Mouse (Mus musculus) midbrain, postnatal 0 days (tissue): ENCODE results near the gene Olfr460. TPM values are rescaled to one million over a fixed set of nuclear protein-coding genes. Genes with fewer than 3 reads are reported as not detected.

Source experiments
- ATAC-seq: fragments of 200-750 bp; cut with Nextera tagmentation; 2 replicates; pipeline ENCODE4 v1.8.0; 2017; ENCODE audit warnings: moderate number of reproducible peaks, mild to moderate bottlenecking, moderate TSS enrichment, moderate library complexity; ENCODE audit not compliant: low FRiP score
- DNase-seq: peaks from one replicate; pipeline ENCODE4 v3.0.0-alpha.2; 2015; ENCODE audit warnings: low spot score
- H3K27ac ChIP-seq: fragments of 300-500 bp; sonication (generic); 2 replicates; pipeline ENCODE4 v1.5.1; 2014; ENCODE audit warnings: low read depth, mild to moderate bottlenecking, low read length, mixed read lengths
- H3K27me3 ChIP-seq: fragments of 300-500 bp; sonication (generic); 2 replicates; pipeline ENCODE4 v1.6.1; 2014; ENCODE audit warnings: low read length, control low read depth, mixed read lengths; ENCODE audit not compliant: insufficient read depth
- H3K36me3 ChIP-seq: fragments of 300-500 bp; sonication (generic); 2 replicates; pipeline ENCODE4 v1.6.1; 2014; ENCODE audit warnings: low read length, control low read depth, mixed read lengths; ENCODE audit not compliant: insufficient read depth
- H3K4me1 ChIP-seq: fragments of 300-500 bp; sonication (generic); 2 replicates; pipeline ENCODE4 v1.6.1; 2014; ENCODE audit warnings: mild to moderate bottlenecking, control low read depth, antibody characterized with exemption, low read length, mixed read lengths; ENCODE audit not compliant: insufficient read depth
- H3K4me2 ChIP-seq: fragments of 300-500 bp; sonication (generic); 2 replicates; pipeline ENCODE4 v1.6.1; 2014; ENCODE audit warnings: low read depth, mild to moderate bottlenecking, low read length, mixed read lengths; ENCODE audit not compliant: poor library complexity, severe bottlenecking
- H3K4me3 ChIP-seq: fragments of 300-500 bp; sonication (generic); 2 replicates; pipeline ENCODE4 v1.5.1; 2014; ENCODE audit warnings: low read depth, mild to moderate bottlenecking, low read length, moderate library complexity
- H3K9ac ChIP-seq: fragments of 300-500 bp; sonication (generic); replicated peaks from 2 replicates; pipeline ENCODE4 v1.6.1; 2014; ENCODE audit warnings: mild to moderate bottlenecking, low read length, moderate library complexity, mixed read lengths; ENCODE audit not compliant: poor library complexity, severe bottlenecking
- H3K9me3 ChIP-seq: fragments of 300-500 bp; sonication (generic); 2 replicates; pipeline ENCODE4 v1.6.1; 2016; ENCODE audit warnings: low read length, control low read depth
- CTCF ChIP-seq: IDR thresholded peaks from 2 replicates; pipeline ENCODE4 v1.5.1; 2016; ENCODE audit warnings: antibody characterized with exemption, mild to moderate bottlenecking
- WGBS: fragments of 180-500 bp; shearing (Covaris S2); extraction: QIAGEN DNeasy Blood & Tissue Kit; methylation state at CpG from one replicate; pipeline ENCODE4 v1.1.7; 2014; 5-methylcytosine and 5-hydroxymethylcytosine counted together
- polyA plus RNA-seq: library from polyadenylated mRNA; unstranded; fragments of >200 nt; fragmentation: Nextera tagmentation; extraction: Ambion mirVana; gene quantifications from 2 replicates; pipeline ENCODE4 v1.2.1, GENCODE M21; 2015
- total RNA-seq: library from RNA; depleted of rRNA; stranded (reverse); fragments of >200 nt; gene quantifications from 2 replicates; pipeline ENCODE4 v1.2.3, GENCODE M21; 2014; rRNA removed

The Olfr460 gene
- total and polyA plus RNA-seq, 2 experiments from 2014 or later = not detected

- TF ChIP-seq CTCF = no peak
- H3K4me3 ChIP-seq = no peak within 1 kb of the TSS
- 85% methylated on average over 4 of the region's 4 CpGs for WGBS
These were observed 44.1 kb downstream of the Olfr460 start, which contains the start of gene Tas2r138 for GRCm38 (mm10) chr6:40613260-40613852. Gene Tas2r138, minus strand, starts transcription at chr6:40613310.

DNA sequence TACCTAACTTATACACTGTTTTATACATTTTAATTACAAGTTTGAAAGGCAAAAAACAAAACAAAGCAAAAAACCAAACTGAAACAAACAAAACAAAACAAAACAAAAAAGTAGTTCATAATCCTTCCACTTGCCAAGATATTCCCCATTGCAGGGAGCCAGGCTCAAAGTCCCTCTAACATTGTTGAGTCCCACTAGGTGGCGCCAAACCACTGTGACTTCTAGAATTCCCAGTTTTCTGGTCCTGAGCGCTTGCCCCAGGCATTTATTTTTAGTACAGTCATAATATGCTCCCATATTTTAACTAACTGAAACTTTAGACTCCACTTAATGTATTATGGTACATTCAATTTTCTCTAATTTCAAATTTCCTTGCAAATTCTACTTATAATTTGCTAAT lies 48.7 kb downstream of the Olfr460 start:
- peak; percentile 82 for TF ChIP-seq CTCF
- ATAC-seq (peak; percentile 74; the same call in 1 of the 2 replicates), DNase-seq (peak; percentile 85)
- Histone ChIP-seq H3K9me3 (no peaks in the 10 kb centered on the region), H3K4me1 (no peaks in the 10 kb centered on the region), H3K27ac (no peak overlapping the region), H3K27me3 (no peaks in the 10 kb centered on the region), H3K9ac (no peak overlapping the region), H3K4me2 (no peak overlapping the region), H3K36me3 (no peaks in the 10 kb centered on the region), H3K4me3 (no peak overlapping the region)
- WGBS = 21% methylated on average over 2 of the region's 2 CpGs

More at GRCm38 (mm10) chr6:40613260-40613852, 44.1 kb downstream of the Olfr460 start, which contains the start of gene Tas2r138:
- Histone ChIP-seq H3K27ac (no peak within 1 kb of the TSS), H3K9ac (no peak within 1 kb of the TSS), H3K36me3 (no peaks in the 10 kb centered on the region), H3K4me1 (no peaks in the 10 kb centered on the region), H3K27me3 (no peaks in the 10 kb centered on the region), H3K4me2 (no peak within 1 kb of the TSS), H3K9me3 (no peaks in the 10 kb centered on the region)
- no peak for ATAC-seq
- DNase-seq = no peak

Other genes with a start within 250 kb of the Olfr460 start
- 57.3 and 72.3 TPM in 2 replicates for gene Agk, start 244.3 kb upstream of the Olfr460 start, total RNA-seq
- gene Agk, start 244.3 kb upstream of the Olfr460 start, polyA plus RNA-seq = 63.7 and 64.2 TPM in 2 replicates
- 20.0 and 23.6 TPM in 2 replicates for gene E330009J07Rik, start 133.4 kb upstream of the Olfr460 start, total RNA-seq
- gene E330009J07Rik, start 133.4 kb upstream of the Olfr460 start, polyA plus RNA-seq = 6.7 and 7.8 TPM in 2 replicates
- 0.16 and 0.38 TPM in 2 replicates for gene Wee2, start 130.4 kb upstream of the Olfr460 start, total RNA-seq
- gene Wee2, start 130.4 kb upstream of the Olfr460 start, polyA plus RNA-seq = 0.14 TPM in 1 of 2 replicates, not detected in the other
- 14.9 and 18.6 TPM in 2 replicates for gene Ssbp1, start 98.1 kb upstream of the Olfr460 start, total RNA-seq
- 71.7 and 73.7 TPM in 2 replicates for gene Ssbp1, start 98.1 kb upstream of the Olfr460 start, polyA plus RNA-seq
- gene Tas2r137, start 78.3 kb upstream of the Olfr460 start, total RNA-seq = 0.44 TPM in 1 of 2 replicates, not detected in the other
- gene Tas2r137, start 78.3 kb upstream of the Olfr460 start, polyA plus RNA-seq = not detected in 2 replicates
- 0.16 and 0.99 TPM in 2 replicates for gene Tas2r108, start 76.0 kb upstream of the Olfr460 start, total RNA-seq
- not detected in 2 replicates for gene Tas2r108, start 76.0 kb upstream of the Olfr460 start, polyA plus RNA-seq
- gene Prss37, start 50.0 kb upstream of the Olfr460 start, total RNA-seq = not detected in 2 replicates
- not detected in 2 replicates for gene Prss37, start 50.0 kb upstream of the Olfr460 start, polyA plus RNA-seq
- gene Olfr461, start 14.4 kb upstream of the Olfr460 start, total RNA-seq = not detected in 2 replicates
- gene Olfr461, start 14.4 kb upstream of the Olfr460 start, polyA plus RNA-seq = 0.29 TPM in 1 of 2 replicates, not detected in the other
- 2.1 TPM in 1 of 2 replicates, not detected in the other for gene Clec5a, start 16.3 kb downstream of the Olfr460 start, total RNA-seq
- gene Clec5a, start 16.3 kb downstream of the Olfr460 start, polyA plus RNA-seq = 0.52 and 0.79 TPM in 2 replicates
- not detected in 2 replicates for gene Tas2r138, start 43.8 kb downstream of the Olfr460 start, total RNA-seq
- not detected in 2 replicates for gene Tas2r138, start 43.8 kb downstream of the Olfr460 start, polyA plus RNA-seq
- gene Mgam, start 59.3 kb downstream of the Olfr460 start, total RNA-seq = 1.1 and 1.8 TPM in 2 replicates
- 0.11 and 0.26 TPM in 2 replicates for gene Mgam, start 59.3 kb downstream of the Olfr460 start, polyA plus RNA-seq